Mouse (Mus musculus) hindbrain, embryonic 15.5 days (tissue): Measurements from ENCODE around the gene Tpd52l2. TPM values are rescaled to one million over a fixed set of nuclear protein-coding genes. Genes with fewer than 3 reads are reported as not detected.

Experiments
- ATAC-seq: fragments of 200-750 bp; cut with Nextera tagmentation; 2 replicates; pipeline ENCODE4 v1.8.0; 2017; ENCODE audit warnings: low read depth, moderate number of reproducible peaks, moderate TSS enrichment; ENCODE audit not compliant: low FRiP score
- H3K27ac ChIP-seq: fragments of 300-500 bp; sonication (generic); replicated peaks from 2 replicates; pipeline ENCODE4 v1.5.1; 2015; ENCODE audit warnings: mild to moderate bottlenecking, inconsistent platforms
- H3K27me3 ChIP-seq: fragments of 300-500 bp; sonication (generic); 2 replicates; pipeline ENCODE4 v1.6.1; 2015; ENCODE audit warnings: control low read depth, inconsistent platforms
- H3K36me3 ChIP-seq: fragments of 300-500 bp; sonication (generic); 2 replicates; pipeline ENCODE4 v1.6.1; 2015; ENCODE audit warnings: control low read depth, inconsistent platforms
- H3K4me1 ChIP-seq: fragments of 300-500 bp; sonication (generic); replicated peaks from 2 replicates; pipeline ENCODE4 v1.6.1; 2015; ENCODE audit warnings: control low read depth, inconsistent platforms
- H3K4me2 ChIP-seq: fragments of 300-500 bp; sonication (generic); 2 replicates; pipeline ENCODE4 v1.6.1; 2015; ENCODE audit warnings: moderate library complexity, mild to moderate bottlenecking, inconsistent platforms
- H3K4me3 ChIP-seq: fragments of 300-500 bp; sonication (generic); 2 replicates; pipeline ENCODE4 v1.5.1; 2015; ENCODE audit warnings: mild to moderate bottlenecking, inconsistent platforms
- H3K9ac ChIP-seq: fragments of 300-500 bp; sonication (generic); 2 replicates; pipeline ENCODE4 v1.6.1; 2015; ENCODE audit warnings: inconsistent platforms
- H3K9me3 ChIP-seq: fragments of 300-500 bp; sonication (generic); 2 replicates; pipeline ENCODE4 v1.6.1; 2016; ENCODE audit warnings: control low read depth, inconsistent platforms
- WGBS: fragments of 180-500 bp; shearing (Covaris S2); methylation state at CpG from one replicate; pipeline ENCODE4 v1.1.7; 2015; 5-methylcytosine and 5-hydroxymethylcytosine counted together
- polyA plus RNA-seq: library from polyadenylated mRNA; unstranded; fragments of >200 nt; fragmentation: Nextera tagmentation; extraction: Ambion mirVana; gene quantifications from 2 replicates; pipeline ENCODE4 v1.2.1, GENCODE M21; 2015

The Tpd52l2 gene
- polyA plus RNA-seq, 1 experiment from 2014 or later = 117 TPM

- WGBS = under 1% methylated on average over 74 of the region's 74 CpGs
- peak within 1 kb of the TSS; percentile 97 for H3K27ac ChIP-seq
- ATAC-seq = peak; percentile 98
- peaks cover 39% of the 10 kb centered on the region for H3K4me1 ChIP-seq
- peak within 1 kb of the TSS; percentile 92 for H3K9ac ChIP-seq
- peaks cover 18% of the 10 kb centered on the region for H3K36me3 ChIP-seq
- no peaks in the 10 kb centered on the region for H3K9me3 ChIP-seq
- peak within 1 kb of the TSS; percentile 92 for H3K4me3 ChIP-seq
- no peaks in the 10 kb centered on the region for H3K27me3 ChIP-seq
- peak within 1 kb of the TSS; percentile 77 for H3K4me2 ChIP-seq
These were observed 23.4 kb downstream of the Tpd52l2 start, which contains the start of gene Dnajc5 for GRCm38 (mm10) chr2:181520118-181520935. Gene Dnajc5 (plus strand): TSS chr2:181520485.

GRCm38 (mm10) chr2:181520936-181521227 is 23.9 kb downstream of the Tpd52l2 start:
- no peak for ATAC-seq
- under 1% methylated on average over 17 of the region's 17 CpGs for WGBS
- Histone ChIP-seq H3K4me1 (peaks cover 39% of the 10 kb centered on the region), H3K27ac (peak overlapping the region; percentile 97), H3K4me2 (peak overlapping the region; percentile 77), H3K9ac (peak overlapping the region; percentile 92), H3K36me3 (peaks cover 15% of the 10 kb centered on the region), H3K4me3 (peak overlapping the region; percentile 92), H3K27me3 (no peaks in the 10 kb centered on the region), H3K9me3 (no peaks in the 10 kb centered on the region)

- Histone ChIP-seq H3K4me3 (peak overlapping the region; percentile 92), H3K4me2 (peak overlapping the region; percentile 77), H3K27ac (no peak overlapping the region), H3K27me3 (no peaks in the 10 kb centered on the region), H3K9ac (peak overlapping the region; percentile 92), H3K9me3 (no peaks in the 10 kb centered on the region), H3K36me3 (peaks cover 9% of the 10 kb centered on the region), H3K4me1 (peaks cover 39% of the 10 kb centered on the region)
- ATAC-seq = no peak
- 64% methylated on average over 10 of the region's 10 CpGs for WGBS
These were observed 24.5 kb downstream of the Tpd52l2 start for GRCm38 (mm10) chr2:181521491-181521890.

- no peaks in the 10 kb centered on the region for H3K27me3 ChIP-seq
- peaks cover 39% of the 10 kb centered on the region for H3K4me1 ChIP-seq
- ATAC-seq = no peak
- no peak overlapping the region for H3K27ac ChIP-seq
- H3K9me3 ChIP-seq = no peaks in the 10 kb centered on the region
- H3K9ac ChIP-seq = 0 out of 2 replicates have a peak overlapping the region, but pooled peaks have one; percentile 4
- H3K4me3 ChIP-seq = no peak overlapping the region
- 71% methylated on average over 5 of the region's 5 CpGs for WGBS
- H3K36me3 ChIP-seq = no peaks in the 10 kb centered on the region
- H3K4me2 ChIP-seq = peak overlapping the region; percentile 77; the same call in 1 of the 2 replicates
These were observed 25.9 kb downstream of the Tpd52l2 start for GRCm38 (mm10) chr2:181522811-181523210.

- no peak for ATAC-seq
- no peaks in the 10 kb centered on the region for H3K9me3 ChIP-seq
- no peak overlapping the region for H3K4me3 ChIP-seq
- WGBS = 92% methylated on average over 5 of the region's 5 CpGs
- H3K4me2 ChIP-seq = no peak overlapping the region
- no peak overlapping the region for H3K27ac ChIP-seq
- H3K36me3 ChIP-seq = 0 out of 2 replicates have a peak, but pooled peaks cover 2% of the 10 kb centered on the region
- no peak overlapping the region for H3K9ac ChIP-seq
- H3K4me1 ChIP-seq = peaks cover 24% of the 10 kb centered on the region
- no peaks in the 10 kb centered on the region for H3K27me3 ChIP-seq
These were observed 28.6 kb downstream of the Tpd52l2 start for GRCm38 (mm10) chr2:181525526-181525925.

- H3K27ac ChIP-seq = no peak overlapping the region
- no peak overlapping the region for H3K4me3 ChIP-seq
- 91% methylated on average over 1 of the region's 1 CpGs for WGBS
- ATAC-seq = no peak
- no peaks in the 10 kb centered on the region for H3K27me3 ChIP-seq
- H3K4me1 ChIP-seq = 0 out of 2 replicates have a peak, but pooled peaks cover 3% of the 10 kb centered on the region
- 0 out of 2 replicates have a peak, but pooled peaks cover 2% of the 10 kb centered on the region for H3K36me3 ChIP-seq
- H3K9ac ChIP-seq = no peak overlapping the region
- no peaks in the 10 kb centered on the region for H3K9me3 ChIP-seq
- H3K4me2 ChIP-seq = no peak overlapping the region
These were observed 32.1 kb downstream of the Tpd52l2 start for GRCm38 (mm10) chr2:181529076-181529475.

GRCm38 (mm10) chr2:181532589-181532988 is 35.6 kb downstream of the Tpd52l2 start:
- H3K27ac ChIP-seq = no peak overlapping the region

GRCm38 (mm10) chr2:181536410-181536809 is 39.5 kb downstream of the Tpd52l2 start:
- Histone ChIP-seq H3K36me3 (no peaks in the 10 kb centered on the region), H3K9ac (no peak overlapping the region), H3K27ac (no peak overlapping the region), H3K4me3 (no peak overlapping the region), H3K27me3 (no peaks in the 10 kb centered on the region), H3K4me2 (no peak overlapping the region), H3K4me1 (peaks cover 6% of the 10 kb centered on the region; the same call in 1 of the 2 replicates), H3K9me3 (no peaks in the 10 kb centered on the region)
- no peak for ATAC-seq
- 93% methylated on average over 2 of the region's 2 CpGs for WGBS

More at GRCm38 (mm10) chr2:181532589-181532988, 35.6 kb downstream of the Tpd52l2 start:
- Histone ChIP-seq H3K4me2 (no peak overlapping the region), H3K9me3 (no peaks in the 10 kb centered on the region), H3K4me3 (no peak overlapping the region), H3K4me1 (peaks cover 2% of the 10 kb centered on the region; the same call in 1 of the 2 replicates), H3K27me3 (no peaks in the 10 kb centered on the region), H3K9ac (no peak overlapping the region), H3K36me3 (0 out of 2 replicates have a peak, but pooled peaks cover 2% of the 10 kb centered on the region)
- no peak for ATAC-seq
- 98% methylated on average over 3 of the region's 3 CpGs for WGBS

- peaks cover 6% of the 10 kb centered on the region; the same call in 1 of the 2 replicates for H3K4me1 ChIP-seq
- no peak overlapping the region for H3K4me2 ChIP-seq
- H3K9me3 ChIP-seq = no peaks in the 10 kb centered on the region
- no peak overlapping the region for H3K4me3 ChIP-seq
- no peaks in the 10 kb centered on the region for H3K36me3 ChIP-seq
- WGBS = 80% methylated on average over 2 of the region's 2 CpGs
- 0 out of 2 replicates have a peak, but pooled peaks have one; percentile 34 for ATAC-seq
- H3K9ac ChIP-seq = no peak overlapping the region
- peak overlapping the region; percentile 61 for H3K27ac ChIP-seq
- H3K27me3 ChIP-seq = no peaks in the 10 kb centered on the region
These were observed 40.6 kb downstream of the Tpd52l2 start for GRCm38 (mm10) chr2:181537444-181538047.

GRCm38 (mm10) chr2:181541761-181542380 is 44.9 kb downstream of the Tpd52l2 start:
- H3K27me3 ChIP-seq = no peaks in the 10 kb centered on the region
- H3K36me3 ChIP-seq = peaks cover 8% of the 10 kb centered on the region
- no peak overlapping the region for H3K4me3 ChIP-seq
- ATAC-seq = no peak
- WGBS = 92% methylated on average over 6 of the region's 6 CpGs
- no peak overlapping the region for H3K4me2 ChIP-seq
- H3K9ac ChIP-seq = no peak overlapping the region
- H3K27ac ChIP-seq = no peak overlapping the region
- no peaks in the 10 kb centered on the region for H3K9me3 ChIP-seq
- peaks cover 6% of the 10 kb centered on the region; the same call in 1 of the 2 replicates for H3K4me1 ChIP-seq

- no peak overlapping the region for H3K4me3 ChIP-seq
- 97% methylated on average over 7 of the region's 7 CpGs for WGBS
- H3K4me2 ChIP-seq = no peak overlapping the region
- H3K27me3 ChIP-seq = no peaks in the 10 kb centered on the region
- no peak overlapping the region for H3K9ac ChIP-seq
- peaks cover 49% of the 10 kb centered on the region for H3K36me3 ChIP-seq
- no peaks in the 10 kb centered on the region for H3K4me1 ChIP-seq
- ATAC-seq = no peak
- H3K9me3 ChIP-seq = no peaks in the 10 kb centered on the region
- H3K27ac ChIP-seq = no peak overlapping the region
These were observed 49.2 kb downstream of the Tpd52l2 start for GRCm38 (mm10) chr2:181546142-181546541.

GRCm38 (mm10) chr2:181548227-181548626 is 51.3 kb downstream of the Tpd52l2 start:
- no peak overlapping the region for H3K27ac ChIP-seq
- no peaks in the 10 kb centered on the region for H3K4me1 ChIP-seq
- peaks cover 69% of the 10 kb centered on the region for H3K36me3 ChIP-seq
- no peak overlapping the region for H3K4me2 ChIP-seq
- no peaks in the 10 kb centered on the region for H3K9me3 ChIP-seq
- 75% methylated on average over 1 of the region's 1 CpGs for WGBS
- H3K27me3 ChIP-seq = no peaks in the 10 kb centered on the region
- no peak overlapping the region for H3K9ac ChIP-seq
- ATAC-seq = no peak
- H3K4me3 ChIP-seq = no peak overlapping the region
